Mouse (Mus musculus) cerebellum, adult 8-10 months (tissue): Measurements from ENCODE around the gene Mdn1.

Source experiments
- DNase-seq: peaks from one replicate; pipeline ENCODE4 v3.0.0; 2022

Mdn1 gene

DNA sequence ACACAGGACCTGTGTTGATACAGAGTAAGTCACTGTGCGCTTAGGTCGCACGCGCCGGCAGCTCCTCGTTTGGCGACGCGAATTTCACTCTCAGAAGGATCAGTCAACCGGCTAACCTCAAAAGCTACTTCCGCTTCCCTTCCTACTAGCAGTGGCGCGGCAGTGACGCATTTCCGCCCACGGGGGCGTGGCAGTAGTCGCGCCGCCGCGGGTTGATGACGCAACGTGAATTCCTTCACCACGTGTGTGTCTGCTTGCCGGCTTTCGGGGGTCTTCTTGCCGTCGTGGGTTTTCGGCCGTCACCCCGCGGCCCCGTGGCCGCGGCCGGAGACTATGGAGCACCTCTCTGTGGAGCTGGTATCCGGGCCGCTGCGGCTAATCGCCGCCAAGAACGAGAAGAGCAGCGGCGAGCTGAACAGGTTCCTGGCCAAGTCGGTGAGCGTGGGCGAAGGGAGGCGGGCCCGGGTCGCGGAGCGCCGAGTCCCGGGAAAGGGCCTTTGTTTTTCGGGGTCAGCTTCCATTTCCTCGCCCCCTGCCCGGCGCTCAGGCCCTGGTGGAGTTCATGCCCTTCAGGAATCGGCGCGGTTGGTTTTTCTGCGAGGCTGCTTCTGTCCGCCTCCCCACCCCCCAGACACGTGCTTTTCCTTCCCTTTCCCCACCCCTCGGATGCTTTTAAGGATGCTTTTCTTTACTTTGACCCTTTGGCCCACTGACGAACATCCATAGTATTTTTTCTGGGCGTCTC lies at the start of gene Mdn1:
Gene Mdn1 (plus strand): TSS at position 202 of the 745 bp plus-strand sequence.
- DNase-seq = peak; percentile 92

DNA sequence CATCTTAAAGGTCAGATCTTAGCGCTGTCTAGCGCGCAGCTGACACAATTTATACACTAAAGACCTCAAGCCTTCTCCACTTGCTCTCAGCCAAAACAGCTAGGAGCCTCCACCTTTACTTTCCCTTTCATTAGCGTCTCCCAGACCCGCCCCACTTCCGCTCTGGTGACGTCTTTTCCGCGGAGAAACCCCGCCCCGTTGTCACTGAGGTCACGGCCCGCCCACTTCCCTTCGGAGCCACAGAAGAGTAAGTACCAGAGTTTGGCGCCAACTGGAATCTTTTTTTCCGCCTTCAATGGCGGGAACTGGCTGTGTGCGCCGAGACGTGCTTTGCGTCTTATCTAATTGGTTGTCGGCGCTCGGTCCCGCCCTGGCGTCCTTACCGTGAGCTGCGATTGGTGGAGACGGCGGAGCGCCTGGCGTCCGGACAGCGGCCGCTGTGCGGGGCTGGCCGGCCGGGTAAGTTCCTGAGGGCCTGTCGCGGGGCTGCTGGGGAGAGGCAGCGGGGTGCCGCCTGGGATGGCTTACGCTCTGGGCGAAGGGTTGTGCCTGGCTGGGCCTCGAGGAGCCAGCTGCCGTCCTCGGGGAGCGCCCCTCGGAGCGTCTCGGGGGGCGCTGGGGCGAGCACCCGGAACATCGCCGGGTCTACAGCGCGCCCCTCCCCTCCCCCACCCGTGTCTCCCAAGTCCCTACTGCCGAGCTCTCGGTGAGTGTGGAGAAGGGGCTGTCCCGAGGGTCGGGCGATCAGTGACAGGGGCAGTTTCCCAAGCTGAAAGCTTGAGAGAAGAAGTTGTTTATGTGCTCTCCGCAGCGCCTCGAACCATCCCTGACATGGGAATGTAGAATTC lies 41.7 kb upstream of the Mdn1 start, which contains the start of gene Casp8ap2:
Gene Casp8ap2 (plus strand): TSS at position 418 of the 848 bp plus-strand sequence.
- peak; percentile 99 for DNase-seq

DNA sequence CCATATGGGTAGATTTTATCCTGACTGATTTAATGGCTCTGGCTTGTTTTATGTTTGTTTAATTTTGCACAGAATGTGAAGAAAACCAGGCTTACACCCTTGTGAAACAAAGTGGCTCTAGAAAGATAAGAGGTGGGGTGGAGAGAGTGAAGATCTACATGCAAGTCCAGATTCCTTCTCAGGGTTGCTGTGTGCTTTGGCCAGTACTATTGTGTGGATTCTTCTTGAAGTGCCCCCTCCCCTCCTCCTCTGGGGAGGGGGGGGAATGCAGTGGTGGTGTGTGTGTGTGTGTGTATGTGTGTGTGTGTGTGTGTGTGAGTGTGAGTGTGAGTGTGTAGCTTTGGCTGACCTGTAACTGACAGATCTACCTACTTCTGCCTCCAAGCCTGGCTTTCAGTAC lies 35.3 kb upstream of the Mdn1 start:
- DNase-seq = no peak

DNA sequence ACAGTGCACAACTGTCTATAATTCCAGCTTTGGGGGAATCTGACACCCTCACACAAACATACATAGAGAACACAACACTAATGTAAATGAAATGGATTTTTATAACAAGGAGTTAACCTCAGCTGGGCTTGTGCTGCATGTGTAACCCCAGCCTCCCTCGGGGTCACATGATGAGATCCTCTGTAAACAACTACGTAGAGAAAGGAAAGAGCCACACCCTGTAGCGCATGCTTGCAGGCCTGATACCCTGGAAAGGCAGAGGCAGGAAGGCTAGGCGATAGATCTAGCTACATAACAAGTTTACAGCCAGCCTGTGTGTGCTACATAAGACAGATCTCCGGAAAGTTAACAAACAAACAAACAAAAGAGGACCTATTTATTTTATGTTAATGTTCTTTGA lies 5.2 kb upstream of the Mdn1 start:
- DNase-seq = no peak

DNA sequence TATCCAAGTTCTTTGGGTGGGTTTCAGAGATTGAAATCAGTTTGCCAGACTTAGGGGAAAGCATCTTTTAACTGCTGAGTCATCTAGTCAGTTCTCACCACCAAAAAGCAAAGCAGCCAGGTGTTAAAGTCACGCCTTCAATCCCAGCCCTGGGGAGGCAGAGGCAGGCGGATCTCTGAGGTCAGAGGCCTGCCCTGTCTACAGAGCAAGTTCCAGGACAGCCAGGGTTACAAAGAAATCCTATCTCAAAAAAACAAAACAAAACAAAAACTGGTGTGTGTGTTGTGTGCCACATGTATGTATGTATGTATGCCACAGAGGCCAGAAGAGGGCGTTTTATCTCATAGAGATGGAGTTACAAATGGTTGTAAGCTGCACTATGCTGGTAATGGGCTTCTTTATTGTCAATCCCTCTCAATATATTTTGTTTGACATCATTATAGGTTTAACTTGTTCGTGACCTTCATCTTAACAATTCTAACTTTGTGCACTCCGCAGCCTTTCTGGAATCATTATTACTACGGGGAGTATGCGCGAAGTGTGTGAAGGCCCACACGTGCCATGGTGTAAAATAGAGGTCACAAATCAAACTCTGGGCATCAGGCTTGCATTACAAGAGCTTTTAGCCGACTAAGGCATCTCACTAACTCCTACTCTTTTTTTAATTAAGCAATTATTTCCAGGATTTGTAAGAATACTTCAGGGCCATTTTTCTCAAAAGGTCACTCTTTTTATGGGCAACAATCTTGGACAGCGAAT lies 594 bp upstream of the Mdn1 start:
- no peak for DNase-seq

DNA sequence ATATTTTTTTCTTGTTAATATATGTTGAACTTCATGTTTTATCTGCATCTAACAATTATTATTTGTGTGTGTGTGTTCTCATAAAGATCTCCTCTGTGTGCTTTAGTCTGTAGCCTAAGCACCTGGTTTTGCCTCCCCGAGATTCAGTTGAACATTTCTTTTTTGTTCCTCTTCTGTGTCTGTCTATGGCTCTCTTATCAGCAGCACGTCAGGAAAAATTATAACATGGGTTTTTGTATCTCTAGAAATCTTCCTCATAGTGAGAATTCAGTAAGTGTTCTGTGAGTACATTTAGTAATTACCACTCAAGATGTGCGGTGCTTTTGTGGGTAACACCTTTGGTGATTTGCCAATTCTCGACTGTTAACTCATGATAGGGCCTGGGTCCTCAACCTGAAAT lies 8.9 kb downstream of the Mdn1 start:
- no peak for DNase-seq

DNA sequence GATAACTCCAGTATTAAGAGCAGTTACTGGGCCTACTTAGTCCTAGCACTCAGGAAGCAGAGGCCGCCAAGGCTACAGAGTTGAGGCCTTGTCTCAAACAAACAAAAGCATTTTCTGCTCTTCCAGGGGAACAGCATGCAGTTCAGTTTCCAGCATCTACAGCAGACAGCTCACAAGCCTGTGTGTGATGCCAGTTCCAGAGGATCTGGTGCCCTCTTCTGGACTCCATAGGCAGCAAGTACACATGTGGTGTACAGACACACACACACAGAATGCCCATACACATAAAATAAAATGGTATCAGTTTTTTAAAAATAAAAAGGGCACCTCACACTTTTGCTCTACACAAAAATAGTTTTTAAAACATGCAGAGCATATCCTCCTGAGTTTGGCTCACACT lies 11.4 kb downstream of the Mdn1 start:
- DNase-seq = no peak

DNA sequence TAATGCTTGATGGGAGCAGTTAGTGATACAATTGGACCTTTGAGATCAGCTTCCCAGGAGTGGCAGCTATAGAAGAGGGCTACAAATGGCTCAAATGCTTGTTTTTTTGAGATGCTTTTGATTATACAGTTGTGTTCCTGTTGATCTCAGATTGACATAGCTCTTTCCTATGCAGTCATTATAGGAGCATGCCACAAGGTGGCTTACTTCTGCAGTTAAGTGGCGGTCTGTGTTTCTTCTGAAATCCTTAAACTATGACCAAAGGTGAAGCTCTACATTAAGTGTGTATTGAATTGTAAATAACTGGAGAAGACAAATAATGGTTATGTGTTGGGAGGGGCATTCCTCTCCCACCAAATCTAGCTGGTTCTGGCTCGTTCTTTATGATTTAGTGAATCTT lies 12.9 kb downstream of the Mdn1 start:
- no peak for DNase-seq

DNA sequence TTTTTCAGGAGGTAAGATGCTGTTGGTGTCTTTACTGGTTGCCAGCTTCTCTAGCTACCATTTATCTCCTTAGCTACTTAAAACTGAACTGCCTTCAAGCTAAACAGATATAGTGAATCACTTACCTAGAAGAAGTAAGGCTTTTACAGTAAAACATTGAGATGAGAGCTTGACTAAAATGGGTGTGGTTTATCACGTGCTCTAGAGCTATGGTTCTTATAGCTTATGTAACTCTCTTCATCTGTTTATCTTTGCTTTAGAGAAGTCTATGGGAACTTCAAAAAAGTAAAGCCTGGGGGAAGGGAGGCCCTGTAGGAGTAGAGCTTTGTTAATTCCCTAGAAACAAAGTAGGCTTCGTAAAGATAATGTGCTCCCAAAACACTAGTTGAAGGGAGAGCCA lies 17.1 kb downstream of the Mdn1 start:
- DNase-seq = no peak

DNA sequence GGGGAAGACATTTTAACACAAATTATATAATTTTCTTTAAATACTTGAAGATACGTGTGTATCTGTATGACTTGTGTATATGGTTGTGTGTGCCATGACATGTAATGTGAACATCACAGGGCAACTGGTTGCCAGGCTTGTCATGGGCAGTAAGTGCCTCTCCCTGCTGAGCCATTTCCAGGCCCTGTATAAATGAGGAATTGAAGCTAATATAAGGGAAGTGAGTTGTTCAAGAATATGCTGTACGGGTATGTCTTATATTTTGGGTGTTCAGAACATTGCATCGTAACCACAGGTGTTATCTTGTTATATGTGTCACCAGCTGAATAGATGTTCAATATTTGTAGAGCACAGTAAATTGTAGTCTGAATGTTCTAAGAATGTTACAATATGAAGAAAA lies 20.6 kb downstream of the Mdn1 start:
- no peak for DNase-seq

DNA sequence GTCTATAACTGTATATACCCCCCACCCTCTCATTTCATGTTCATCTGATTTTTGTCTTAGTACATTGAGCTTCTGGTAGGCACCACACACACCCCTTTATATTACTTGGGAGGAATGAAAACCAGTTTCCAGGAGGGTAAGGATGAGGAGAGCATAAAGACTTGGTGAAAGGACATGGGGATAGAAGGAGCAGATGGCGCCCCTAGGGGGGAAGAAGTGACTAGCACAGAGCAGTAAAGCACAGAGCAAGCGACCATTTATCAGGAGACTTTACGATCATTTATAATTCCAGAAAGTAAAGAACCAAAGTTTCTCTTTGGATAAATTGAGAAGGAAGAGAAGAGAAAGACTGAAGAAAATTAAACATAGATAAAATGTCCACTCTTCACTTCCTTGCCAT lies 23.9 kb downstream of the Mdn1 start:
- no peak for DNase-seq

DNA sequence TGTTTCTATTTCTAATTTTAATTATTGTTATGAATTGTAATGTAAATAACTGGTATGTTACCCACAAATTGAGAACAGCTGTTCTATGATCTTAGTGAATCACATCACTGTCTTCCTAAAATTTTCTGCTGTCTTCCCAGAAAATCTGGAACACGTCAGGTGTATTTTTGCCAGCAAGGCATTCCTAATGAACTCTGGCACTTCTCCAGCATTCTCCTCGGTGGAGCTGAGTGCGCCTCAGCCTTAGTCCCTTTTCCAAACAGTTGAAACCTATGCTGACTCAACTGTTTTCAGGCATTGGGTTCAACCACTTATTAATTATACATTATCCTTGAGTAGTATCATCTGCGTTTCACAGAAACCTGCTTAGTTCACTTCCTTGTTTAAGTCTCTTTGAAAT lies 25.6 kb downstream of the Mdn1 start:
- DNase-seq = no peak

DNA sequence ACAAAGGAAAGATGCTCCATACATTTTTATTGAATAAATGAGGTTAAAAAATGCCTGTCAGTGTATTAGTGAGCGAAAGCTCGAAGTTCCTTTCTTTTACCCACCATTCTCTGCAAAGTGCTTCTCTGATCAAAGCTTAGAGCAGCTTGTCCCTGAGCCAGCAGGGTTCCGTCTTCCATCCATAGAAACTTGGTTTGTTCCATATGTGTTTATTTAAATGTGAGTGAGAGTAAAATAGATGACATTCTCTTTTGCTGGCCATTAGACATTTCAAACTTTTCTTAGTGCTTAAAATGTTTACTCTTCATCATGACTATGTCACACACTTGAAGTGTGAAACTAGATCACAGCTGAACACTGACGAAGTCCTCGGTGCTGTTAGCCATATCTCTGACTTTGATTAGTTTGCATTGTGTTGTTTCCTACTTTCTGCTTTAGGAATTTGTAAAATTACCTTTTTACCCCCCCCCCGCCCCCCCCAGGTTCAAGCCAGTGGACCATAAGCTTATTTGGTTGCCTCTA lies 26.2 kb downstream of the Mdn1 start:
- no peak for DNase-seq

DNA sequence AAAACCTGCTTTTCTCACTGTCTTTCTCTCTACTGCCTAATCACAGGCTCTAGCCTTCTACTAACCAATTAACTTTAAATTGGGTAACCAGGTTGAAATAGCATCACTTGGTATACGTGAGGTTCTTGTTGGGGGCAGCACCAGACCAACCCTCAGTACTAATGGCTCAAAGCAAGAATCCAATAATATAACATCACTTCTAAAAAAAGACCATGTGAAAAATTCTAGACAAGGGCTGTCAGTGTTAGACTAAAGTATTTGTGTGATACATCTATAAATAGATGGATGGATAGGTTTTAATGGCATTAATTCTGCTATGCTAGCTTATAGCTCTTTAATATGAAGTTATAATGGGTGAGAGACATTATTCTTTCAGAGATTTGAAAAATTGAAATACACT lies 60.8 kb downstream of the Mdn1 start:
- no peak for DNase-seq

DNA sequence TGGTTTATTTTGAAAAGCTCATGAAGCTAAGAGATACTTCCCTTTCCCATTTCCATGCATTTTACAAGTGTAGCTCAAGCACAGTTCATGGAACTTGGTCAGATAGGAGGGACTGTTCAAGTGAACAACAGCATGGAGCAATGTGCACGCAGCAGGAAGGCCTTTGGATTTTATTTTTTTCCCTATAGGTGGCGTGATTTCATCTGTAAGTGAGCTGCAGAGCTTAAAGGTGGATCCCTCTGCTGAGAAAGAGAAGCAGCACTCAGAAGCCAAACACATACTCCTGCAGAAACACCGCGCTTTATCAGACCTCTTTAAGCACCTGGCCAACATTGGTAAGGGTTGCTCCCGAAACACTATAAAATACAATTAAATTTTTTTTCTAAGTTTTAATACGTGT lies 88.5 kb downstream of the Mdn1 start:
- DNase-seq = no peak

DNA sequence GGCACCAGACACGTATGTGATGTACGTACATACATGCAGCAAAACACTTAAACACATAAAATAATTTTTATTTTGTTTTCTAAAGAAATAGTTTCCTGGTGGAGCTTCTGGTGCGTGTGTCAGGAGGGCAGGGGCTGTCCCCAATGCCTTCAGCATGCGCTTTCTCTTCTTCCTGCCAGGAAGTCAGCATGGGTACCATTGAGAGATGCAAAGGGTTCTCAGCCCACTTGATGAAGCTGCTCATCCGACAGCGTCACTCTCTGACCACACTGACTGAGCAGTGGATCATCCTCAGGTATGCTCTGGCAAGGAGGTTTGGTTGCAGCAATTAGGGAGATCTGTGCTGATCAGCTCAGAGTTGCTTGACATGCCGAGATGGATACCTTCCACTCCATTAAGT lies 91.5 kb downstream of the Mdn1 start:
- no peak for DNase-seq

DNA sequence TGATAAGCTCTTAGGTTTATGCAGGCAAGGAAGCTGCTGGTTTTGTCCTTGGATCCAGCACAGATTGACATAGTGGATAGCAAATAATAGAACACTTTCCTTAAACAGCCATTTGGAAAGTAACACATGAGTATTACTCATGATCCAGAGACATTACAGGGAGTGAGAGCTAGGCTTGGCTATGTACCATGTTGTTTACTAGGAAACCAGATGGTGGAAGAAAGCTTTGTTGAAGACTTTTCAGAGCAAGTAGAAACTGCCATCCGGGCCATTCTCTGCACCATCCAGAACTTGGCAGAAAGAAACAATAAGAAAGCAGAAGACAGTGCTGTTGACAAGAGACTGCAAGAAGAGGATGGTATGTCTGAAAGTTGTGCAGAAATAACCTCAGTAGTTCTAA lies 93.8 kb downstream of the Mdn1 start:
- no peak for DNase-seq

DNA sequence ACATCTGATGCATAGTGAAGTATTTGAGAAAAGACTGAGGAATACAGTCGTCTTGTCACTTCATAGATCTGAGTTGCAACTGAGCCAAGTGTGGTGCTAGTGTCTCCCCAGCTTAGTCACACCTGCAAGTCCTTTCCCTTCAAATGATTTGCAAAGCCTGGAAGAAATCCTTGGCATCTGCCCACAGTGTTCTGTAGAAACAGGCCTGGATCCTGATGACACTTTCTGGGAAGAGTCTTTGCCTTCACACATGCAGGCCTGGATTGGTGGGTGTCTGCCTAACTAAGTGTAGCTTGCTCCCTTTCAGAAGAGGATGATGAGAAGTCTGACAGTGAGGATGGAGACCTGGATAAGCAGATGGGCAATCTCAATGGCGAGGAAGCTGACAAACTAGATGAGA lies 100.5 kb downstream of the Mdn1 start:
- no peak for DNase-seq

DNA sequence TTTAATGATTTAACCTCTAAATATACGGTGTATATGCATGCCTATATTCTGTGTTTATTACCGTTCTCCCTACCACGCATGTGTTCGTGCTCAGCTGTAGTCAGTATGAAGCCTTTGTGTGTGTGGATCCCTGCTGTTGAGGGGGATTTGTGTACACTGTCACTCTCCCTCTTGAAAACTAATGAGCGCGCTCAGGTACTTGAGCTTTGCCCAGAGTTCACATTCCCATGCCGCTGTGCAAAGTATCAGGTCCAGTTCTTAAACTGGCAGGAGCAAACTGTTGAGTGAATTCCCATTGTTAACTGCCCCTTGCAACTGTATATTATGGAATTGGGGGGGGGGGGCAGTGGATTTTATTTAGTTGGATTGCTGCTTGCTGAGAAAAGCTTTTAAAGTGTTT lies 110.6 kb downstream of the Mdn1 start:
- no peak for DNase-seq

DNA sequence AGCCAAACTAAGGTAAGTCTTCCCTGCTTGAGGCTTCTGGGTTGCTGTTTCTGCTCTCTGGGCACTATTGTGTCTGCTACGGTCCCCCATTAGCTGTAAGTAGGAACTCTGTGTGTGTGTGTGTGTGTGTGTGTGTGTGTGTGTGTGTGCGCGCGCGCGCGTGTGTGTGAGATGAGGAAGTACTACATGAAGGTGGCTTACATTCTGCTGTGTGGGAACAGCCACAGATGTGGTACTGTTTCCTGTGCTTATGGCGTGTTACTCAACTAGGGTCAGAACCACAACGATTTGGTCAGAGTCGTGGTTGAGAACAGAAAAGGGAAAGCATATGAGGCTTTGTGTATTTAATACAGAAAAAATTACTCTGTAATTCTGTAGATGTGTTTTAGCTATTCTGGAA lies 111.1 kb downstream of the Mdn1 start:
- no peak for DNase-seq

DNA sequence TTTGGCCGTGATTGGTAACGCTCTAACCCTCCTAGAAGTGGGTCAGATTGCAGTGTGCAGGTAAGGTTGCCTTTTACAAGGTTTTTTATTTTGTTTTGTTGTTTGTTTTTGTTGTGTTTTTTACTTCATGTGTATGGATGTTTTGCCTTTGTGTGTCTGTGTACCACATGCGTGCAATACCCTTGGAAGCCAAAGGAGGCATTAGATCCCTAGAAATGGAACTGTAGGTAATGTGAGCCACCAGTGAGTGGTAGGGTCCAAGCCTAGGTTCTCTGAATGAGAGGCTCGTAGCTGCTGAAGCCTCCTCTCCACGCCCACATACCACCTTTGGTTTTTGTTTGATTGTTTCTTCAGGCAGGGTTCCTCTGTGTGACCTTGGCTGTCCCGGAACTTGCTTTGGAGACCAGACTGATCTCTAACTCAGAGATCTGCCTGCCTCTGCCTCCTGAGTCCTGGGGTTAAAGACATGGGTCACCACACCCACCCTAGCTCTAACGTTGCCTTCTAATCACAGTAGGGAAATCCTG lies 113.4 kb downstream of the Mdn1 start:
- no peak for DNase-seq

DNA sequence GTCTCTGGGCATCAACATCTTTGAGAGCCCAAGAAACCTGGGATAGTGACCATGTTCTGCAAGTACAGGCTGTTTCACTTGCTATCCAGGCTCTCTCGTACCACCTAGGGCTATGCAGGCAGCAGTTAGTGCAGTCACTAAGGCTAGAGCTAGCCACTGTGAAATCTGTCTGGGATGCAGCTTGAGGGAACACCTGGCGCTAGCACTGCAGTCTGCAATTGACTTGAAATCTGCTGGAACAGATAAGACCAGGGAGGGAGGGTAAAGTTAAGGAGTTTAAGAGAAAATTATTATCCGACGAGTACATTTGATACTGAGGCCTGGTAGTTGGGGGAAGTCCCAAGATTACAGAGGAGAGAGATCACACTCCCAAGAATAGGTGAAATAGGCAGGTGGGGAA lies 123.1 kb downstream of the Mdn1 start:
- DNase-seq = no peak

DNA sequence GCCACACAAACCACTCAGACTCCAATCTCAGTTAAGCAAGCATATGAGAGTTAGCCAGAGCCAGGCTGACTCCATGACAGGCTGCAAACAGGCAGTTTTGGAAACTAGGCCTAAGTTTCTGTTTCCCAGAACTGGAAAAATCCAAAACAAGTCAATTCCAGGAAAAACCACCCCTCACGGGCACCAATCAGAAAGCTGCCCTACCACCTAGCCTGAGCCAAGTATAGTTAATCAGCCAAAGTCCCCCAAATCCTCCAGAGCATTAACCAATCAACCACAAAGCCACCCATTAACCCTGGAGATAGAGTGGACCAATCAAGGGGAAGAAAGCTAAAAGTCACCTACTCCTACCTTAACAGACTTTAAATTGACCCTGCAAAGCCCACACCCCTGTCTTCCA lies 130.2 kb downstream of the Mdn1 start:
- no peak for DNase-seq
